Mouse (Mus musculus) lung, embryonic 14.5 days (tissue): Measurements from ENCODE around the gene Dnah17. TPM values are rescaled to one million over a fixed set of nuclear protein-coding genes. Genes with fewer than 3 reads are reported as not detected.

ENCODE experiments used
- ATAC-seq: fragments of 200-750 bp; cut with Nextera tagmentation; 2 replicates; pipeline ENCODE4 v1.8.0; 2017; ENCODE audit warnings: mild to moderate bottlenecking, moderate TSS enrichment, moderate library complexity; ENCODE audit not compliant: insufficient read depth
- DNase-seq: peaks from one replicate; pipeline ENCODE4 v3.0.0-alpha.2; 2015
- H3K27ac ChIP-seq: fragments of 300-500 bp; sonication (generic); 2 replicates; pipeline ENCODE4 v1.5.1; 2014; ENCODE audit warnings: low read depth, mild to moderate bottlenecking, moderate library complexity
- H3K27me3 ChIP-seq: fragments of 300-500 bp; sonication (generic); 2 replicates; pipeline ENCODE4 v1.6.1; 2014; ENCODE audit warnings: low read length, control low read depth; ENCODE audit not compliant: insufficient read depth
- H3K36me3 ChIP-seq: fragments of 300-500 bp; sonication (generic); 2 replicates; pipeline ENCODE4 v1.6.1; 2014; ENCODE audit warnings: control low read depth; ENCODE audit not compliant: insufficient read depth
- H3K4me1 ChIP-seq: fragments of 300-500 bp; sonication (generic); 2 replicates; pipeline ENCODE4 v1.6.1; 2014; ENCODE audit warnings: antibody characterized with exemption, control low read depth; ENCODE audit not compliant: insufficient read depth
- H3K4me2 ChIP-seq: fragments of 300-500 bp; sonication (generic); 2 replicates; pipeline ENCODE4 v1.6.1; 2014; ENCODE audit warnings: mild to moderate bottlenecking
- H3K4me3 ChIP-seq: fragments of 300-500 bp; sonication (generic); 2 replicates; pipeline ENCODE4 v1.5.1; 2014; ENCODE audit warnings: low read depth, low read length
- H3K9ac ChIP-seq: fragments of 300-500 bp; sonication (generic); 2 replicates; pipeline ENCODE4 v1.6.1; 2014
- H3K9me3 ChIP-seq: fragments of 300-500 bp; sonication (generic); 2 replicates; pipeline ENCODE4 v1.6.1; 2016; ENCODE audit warnings: low read depth, low read length, control low read depth
- CTCF ChIP-seq: IDR thresholded peaks from 2 replicates; pipeline ENCODE4 v1.5.1; 2016; ENCODE audit warnings: antibody characterized with exemption, low read depth
- WGBS: fragments of 180-500 bp; shearing (Covaris S2); extraction: QIAGEN DNeasy Blood & Tissue Kit; methylation state at CpG from one replicate; pipeline ENCODE4 v1.1.7; 2014; 5-methylcytosine and 5-hydroxymethylcytosine counted together
- polyA plus RNA-seq: library from polyadenylated mRNA; unstranded; fragments of >200 nt; fragmentation: Nextera tagmentation; extraction: Ambion mirVana; gene quantifications from 2 replicates; pipeline ENCODE4 v1.2.1, GENCODE M21; 2014

Gene Dnah17
- polyA plus RNA-seq, 1 experiment from 2014 or later = 0.29 TPM

GRCm38 (mm10) chr11:118152964-118153363 lies 22.5 kb upstream of the Dnah17 start:
- TF ChIP-seq CTCF = no peak
- H3K4me2 ChIP-seq = no peak overlapping the region
- WGBS = 66% methylated on average over 4 of the region's 4 CpGs
- H3K27ac ChIP-seq = no peak overlapping the region
- no peaks in the 10 kb centered on the region for H3K27me3 ChIP-seq
- no peak for ATAC-seq
- H3K9ac ChIP-seq = no peak overlapping the region
- H3K4me1 ChIP-seq = no peaks in the 10 kb centered on the region
- H3K4me3 ChIP-seq = no peak overlapping the region
- no peaks in the 10 kb centered on the region for H3K9me3 ChIP-seq
- DNase-seq = no peak
- H3K36me3 ChIP-seq = no peaks in the 10 kb centered on the region

DNA sequence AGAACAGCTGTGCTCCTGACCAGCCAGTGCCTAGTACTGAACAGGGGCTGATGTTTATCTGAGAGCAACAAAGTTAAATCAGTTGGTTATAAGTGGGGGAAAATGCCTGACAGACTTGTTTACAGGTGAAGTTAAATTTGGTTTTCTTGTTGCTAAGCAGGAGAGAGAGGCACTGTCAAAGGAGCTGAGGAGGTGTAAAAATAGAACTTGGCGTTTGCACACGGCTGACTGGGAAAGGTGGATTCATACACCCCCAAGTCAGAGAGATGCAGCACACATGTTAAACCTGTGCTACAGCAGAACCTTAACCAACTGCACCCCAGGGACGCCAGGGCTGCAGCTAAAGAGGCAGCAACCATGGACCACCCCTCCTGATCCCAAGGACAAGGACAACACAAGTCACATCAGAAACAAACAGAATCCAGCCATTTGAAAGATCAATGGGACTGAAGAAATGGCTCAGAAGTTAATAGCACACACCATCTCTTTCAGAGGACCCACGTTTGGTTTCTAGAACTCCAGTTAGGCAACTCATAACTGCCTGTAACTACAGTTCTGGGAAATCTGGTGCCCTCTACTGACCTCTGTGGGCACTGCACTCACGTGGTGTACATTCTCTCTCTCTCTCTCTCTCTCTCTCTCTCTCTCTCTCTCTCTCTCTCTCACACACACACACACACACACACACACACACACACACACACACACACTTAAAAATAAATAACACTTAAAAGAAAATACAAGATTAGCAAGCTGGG lies 21.2 kb upstream of the Dnah17 start:
- Histone ChIP-seq H3K36me3 (no peaks in the 10 kb centered on the region), H3K9me3 (no peaks in the 10 kb centered on the region), H3K27ac (no peak overlapping the region), H3K27me3 (no peaks in the 10 kb centered on the region), H3K4me3 (no peak overlapping the region), H3K4me1 (no peaks in the 10 kb centered on the region), H3K9ac (no peak overlapping the region), H3K4me2 (no peak overlapping the region)
- no peak for ATAC-seq
- no peak for TF ChIP-seq CTCF
- 88% methylated on average over 5 of the region's 5 CpGs for WGBS
- DNase-seq = no peak

DNA sequence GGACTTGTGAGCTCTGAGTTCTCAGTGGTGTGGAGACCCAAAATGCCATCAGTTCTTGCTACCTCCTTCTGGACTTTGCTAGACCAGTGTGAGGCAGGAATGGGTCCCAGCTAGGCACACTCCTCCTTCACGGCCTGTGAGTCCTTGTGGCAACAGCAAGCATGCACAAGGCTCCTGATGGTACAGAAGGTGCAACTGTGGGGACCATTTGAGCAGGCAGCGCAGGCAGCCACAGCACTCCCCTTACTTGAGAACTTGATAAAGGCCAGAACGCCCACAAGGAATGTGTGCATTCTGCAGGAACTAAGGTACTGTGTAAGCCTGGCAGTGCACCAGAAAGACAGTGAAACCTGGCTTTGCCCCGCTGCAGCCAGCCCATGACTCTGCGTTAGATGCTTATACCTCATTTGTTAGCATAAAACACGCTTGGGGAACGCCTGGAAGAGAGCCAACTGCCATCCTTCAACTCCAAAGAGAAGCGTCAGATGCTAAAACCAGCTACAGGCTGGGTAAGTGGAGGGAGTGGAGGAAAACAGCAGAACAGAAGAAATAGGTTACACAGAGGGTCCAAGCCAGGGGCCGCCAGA lies 19.8 kb upstream of the Dnah17 start:
- Histone ChIP-seq H3K4me1 (no peaks in the 10 kb centered on the region), H3K4me2 (no peak overlapping the region), H3K36me3 (no peaks in the 10 kb centered on the region), H3K27me3 (no peaks in the 10 kb centered on the region), H3K9me3 (no peaks in the 10 kb centered on the region), H3K27ac (peak overlapping the region; percentile 36; the same call in 1 of the 2 replicates), H3K9ac (no peak overlapping the region), H3K4me3 (no peak overlapping the region)
- ATAC-seq (no peak), DNase-seq (peak; percentile 85)
- no peak for TF ChIP-seq CTCF
- WGBS = 35% methylated on average over 9 of the region's 9 CpGs

DNA sequence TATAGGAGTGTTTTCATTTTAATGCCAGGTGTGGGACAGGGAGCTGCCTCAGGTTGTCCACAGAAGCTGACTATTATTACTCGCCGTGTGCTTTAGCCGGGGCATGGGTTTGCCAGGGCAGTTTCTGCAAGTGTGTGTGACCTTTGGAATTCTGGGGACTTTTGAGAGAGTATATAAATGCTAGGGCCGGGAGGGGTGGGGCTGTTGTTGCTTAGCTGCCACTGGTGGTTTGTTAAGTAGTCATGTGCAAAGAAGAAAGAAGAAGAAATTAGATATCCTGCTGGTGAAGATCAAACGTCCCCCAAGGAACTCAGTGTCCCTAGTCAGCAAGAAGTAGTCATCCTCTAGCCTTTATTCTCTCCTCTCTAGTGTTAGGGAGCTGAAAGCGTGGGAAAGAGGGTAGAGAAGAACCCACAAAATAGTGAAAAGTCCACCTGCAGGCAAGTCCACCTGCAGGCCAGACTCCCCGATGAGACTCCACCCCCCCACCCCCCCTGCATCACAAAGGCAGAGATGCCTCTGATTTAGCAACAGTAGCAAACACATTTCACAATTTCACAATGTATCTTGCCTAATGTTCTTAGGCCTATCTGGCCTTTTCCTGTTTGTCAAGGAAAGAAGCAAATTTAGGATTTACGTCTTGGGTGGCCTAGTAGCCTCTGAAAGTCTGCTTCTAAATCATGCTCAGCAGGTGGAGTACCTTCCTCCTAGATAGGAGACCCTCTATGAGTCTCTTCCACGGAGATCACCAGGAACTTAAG lies 17.6 kb upstream of the Dnah17 start:
- no peaks in the 10 kb centered on the region for H3K9me3 ChIP-seq
- no peaks in the 10 kb centered on the region for H3K36me3 ChIP-seq
- H3K4me3 ChIP-seq = no peak overlapping the region
- WGBS = 65% methylated on average over 9 of the region's 9 CpGs
- ATAC-seq (no peak), DNase-seq (no peak)
- no peak overlapping the region for H3K27ac ChIP-seq
- no peak for TF ChIP-seq CTCF
- H3K4me1 ChIP-seq = no peaks in the 10 kb centered on the region
- H3K27me3 ChIP-seq = no peaks in the 10 kb centered on the region
- no peak overlapping the region for H3K9ac ChIP-seq
- no peak overlapping the region for H3K4me2 ChIP-seq

- ATAC-seq = no peak
- Histone ChIP-seq H3K4me1 (no peaks in the 10 kb centered on the region), H3K9me3 (no peaks in the 10 kb centered on the region), H3K4me3 (no peak overlapping the region), H3K27ac (no peak overlapping the region), H3K9ac (no peak overlapping the region), H3K36me3 (no peaks in the 10 kb centered on the region), H3K27me3 (no peaks in the 10 kb centered on the region), H3K4me2 (no peak overlapping the region; the same call in 1 of the 2 replicates)
- no peak for DNase-seq
- TF ChIP-seq CTCF = no peak
- 87% methylated on average over 10 of the region's 10 CpGs for WGBS
Observed at GRCm38 (mm10) chr11:118146446-118146845, 16.0 kb upstream of the Dnah17 start.

GRCm38 (mm10) chr11:118145771-118146351 lies 15.4 kb upstream of the Dnah17 start:
- WGBS = 55% methylated on average over 16 of the region's 16 CpGs
- no peak overlapping the region for H3K4me3 ChIP-seq
- H3K27me3 ChIP-seq = no peaks in the 10 kb centered on the region
- peak; percentile 22 for DNase-seq
- no peak; the same call in 1 of the 2 replicates for ATAC-seq
- 0 out of 2 replicates have a peak overlapping the region, but pooled peaks have one; percentile 15 for H3K27ac ChIP-seq
- H3K9ac ChIP-seq = peak overlapping the region; percentile 23; the same call in 1 of the 2 replicates
- H3K9me3 ChIP-seq = no peaks in the 10 kb centered on the region
- no peaks in the 10 kb centered on the region for H3K4me1 ChIP-seq
- no peaks in the 10 kb centered on the region for H3K36me3 ChIP-seq
- no peak for TF ChIP-seq CTCF
- peak overlapping the region; percentile 31 for H3K4me2 ChIP-seq
